In genomic region chr7:122315720-122316331, GRCm38 (mm10) we compare ENCODE assay signal across 18 mouse cellular contexts. TPM values are rescaled to one million over a fixed set of nuclear protein-coding genes. Genes with fewer than 3 reads are reported as not detected.
DNase-seq lines count a peak whose midpoint lies in the region; ATAC-seq lines count a peak whose summit lies in the region.
"Had no signal": no experiment of that assay in that cellular context is flagged by ENCODE, and none has a peak within 500 bp of the region (broad histone marks: within the 10 kb centered on the region; RNA-seq: fewer than 3 reads in every experiment).

No protein-coding gene starts in this region.

- ATAC-seq in common myeloid progenitor, adult 5-6 weeks (replicated peaks; ENCODE audit: low read depth, poor library complexity, severe bottlenecking) = peak; percentile 24; the same call in 1 of the 2 replicates
- ATAC-seq in neutrophil, adult 5-6 weeks (ENCODE audit: extremely low read depth, insufficient number of reproducible peaks, low FRiP score, poor library complexity, severe bottlenecking) = peak; percentile 47
- no peak for ATAC-seq in midbrain, embryonic 14.5 days (ENCODE audit: low FRiP score, low TSS enrichment)
- ATAC-seq: inflammation-experienced regulatory T-cells, adult 6 months had no signal

- DNase-seq in lung, postnatal 36 days = peak; percentile 20
- no peak for DNase-seq in lung, postnatal 14 days
- DNase-seq in right cerebral cortex, adult 2 months (ENCODE audit: low spot score in 2 of 2) = no peak
- no peak for DNase-seq in midbrain, embryonic 14.5 days
- no peak for DNase-seq in adrenal gland, adult 8-10 months
- DNase-seq: adrenal gland, postnatal 14 days; gastrocnemius, postnatal 36 days; kidney, adult 2 months; liver; thymus, postnatal 14 days had no signal

- no peak overlapping the region for H3K9ac ChIP-seq in midbrain, embryonic 14.5 days (replicated peaks; ENCODE audit: low read length)
- H3K9ac ChIP-seq: hindbrain, embryonic 14.5 days had no signal

- 87% methylated on average over 8 of the region's 8 CpGs for WGBS in midbrain, embryonic 14.5 days

- H3K36me3 ChIP-seq in midbrain, embryonic 14.5 days (ENCODE audit: control insufficient read depth, insufficient read depth, low read length) = no peaks in the 10 kb centered on the region
- H3K36me3 ChIP-seq: forebrain, embryonic 10.5 days; heart, embryonic 10.5 days; limb, embryonic 10.5 days had no signal

- H3K27ac ChIP-seq in midbrain, embryonic 14.5 days (replicated peaks; ENCODE audit: low read depth, low read length) = no peak overlapping the region
- H3K27ac ChIP-seq: forebrain, embryonic 10.5 days; heart, embryonic 10.5 days; hindbrain, embryonic 14.5 days; kidney, postnatal 0 days; limb, embryonic 10.5 days had no signal

- peaks cover 8% of the 10 kb centered on the region; the same call in 1 of the 2 replicates for H3K4me1 ChIP-seq in midbrain, embryonic 14.5 days (ENCODE audit: control insufficient read depth, insufficient read depth, low read length)
- H3K4me1 ChIP-seq: heart, embryonic 10.5 days had no signal

- H3K9me3 ChIP-seq in midbrain, embryonic 14.5 days (ENCODE audit: control insufficient read depth, low read length) = no peaks in the 10 kb centered on the region
- H3K9me3 ChIP-seq: forebrain, embryonic 10.5 days; heart, embryonic 10.5 days; limb, embryonic 10.5 days had no signal

- no peaks in the 10 kb centered on the region for H3K27me3 ChIP-seq in midbrain, embryonic 14.5 days (ENCODE audit: control insufficient read depth, insufficient read depth, low read length)

- no peak overlapping the region for H3K4me2 ChIP-seq in midbrain, embryonic 14.5 days (ENCODE audit: low read length)
- H3K4me2 ChIP-seq: hindbrain, embryonic 14.5 days had no signal

- H3K4me3 ChIP-seq in midbrain, embryonic 14.5 days (replicated peaks; ENCODE audit: low read depth, low read length) = no peak overlapping the region
- H3K4me3 ChIP-seq: forebrain, embryonic 10.5 days; heart, embryonic 10.5 days; limb, embryonic 10.5 days had no signal

RNA-seq across cellular contexts. Expression of gene Prkcb, which starts 27.3 kb away (rescaled TPM):
- total RNA-seq in common myeloid progenitor, adult 5-6 weeks (2017) = 3.7 and 4.8 TPM in 2 replicates
- 440 and 446 TPM in 2 replicates for total RNA-seq in neutrophil, adult 5-6 weeks (2017)
- 110 and 111 TPM in 2 replicates for polyA plus RNA-seq in midbrain, embryonic 14.5 days (2014; fragmentation: Nextera tagmentation; extraction: Ambion mirVana)
- total RNA-seq in adrenal gland, adult 8-10 months (2022) = 10 to 100 TPM; 15.1 to 28.3 (median 21.8) TPM

Comparison
In these comparisons a context has a peak if more than half of its experiments do, and no peak if none do; other contexts are left out.
1. RNA of gene Prkcb, which starts 27.3 kb away (total RNA-seq): 440 to 446 TPM in neutrophil, adult 5-6 weeks; 15.1 to 28.3 TPM in adrenal gland, adult 8-10 months and 3.7 to 4.8 TPM in common myeloid progenitor, adult 5-6 weeks; every median in the first group is over 10 times any median in the second.